Mouse (Mus musculus) right cerebral cortex, postnatal 25 days (tissue): ENCODE results near the gene Nudt19.
"Not testable (repeated sequence)": the region's sequence is repeated elsewhere in the genome, so short reads cannot be mapped to it uniquely, and the experiment has no call there.

Source experiments
- DNase-seq: peaks from one replicate; pipeline ENCODE4 v3.0.0; 2022

Nudt19 gene

GRCm38 (mm10) chr7:35556205-35556603, at the start of gene Nudt19:
Gene Nudt19 (minus strand): TSS chr7:35556304.
- no peak for DNase-seq

GRCm38 (mm10) chr7:35602766-35603165, 46.7 kb upstream of the Nudt19 start:
- DNase-seq = no peak

- no peak for DNase-seq
These were observed 45.0 kb upstream of the Nudt19 start for GRCm38 (mm10) chr7:35601106-35601505.

GRCm38 (mm10) chr7:35600031-35600430, 43.9 kb upstream of the Nudt19 start:
- no peak for DNase-seq

GRCm38 (mm10) chr7:35599492-35599891, 43.4 kb upstream of the Nudt19 start:
- DNase-seq = no peak

GRCm38 (mm10) chr7:35594311-35594710, 38.2 kb upstream of the Nudt19 start:
- DNase-seq = no peak

- DNase-seq = peak; percentile 50
These were observed 34.7 kb upstream of the Nudt19 start for GRCm38 (mm10) chr7:35590731-35591191.

- no peak for DNase-seq
These were observed 33.4 kb upstream of the Nudt19 start for GRCm38 (mm10) chr7:35589485-35589884.

- DNase-seq = no peak
These were observed 32.8 kb upstream of the Nudt19 start for GRCm38 (mm10) chr7:35588680-35589428.

- no peak for DNase-seq
These were observed 31.6 kb upstream of the Nudt19 start for GRCm38 (mm10) chr7:35587728-35588127.

- no peak for DNase-seq
These were observed 30.9 kb upstream of the Nudt19 start for GRCm38 (mm10) chr7:35586906-35587445.

GRCm38 (mm10) chr7:35586055-35586905, 30.2 kb upstream of the Nudt19 start, which contains the start of gene Ankrd27:
Gene Ankrd27 (plus strand): TSS chr7:35586244.
- DNase-seq = peak; percentile 94

GRCm38 (mm10) chr7:35585191-35586054, 29.3 kb upstream of the Nudt19 start, which contains the start of gene Rgs9bp:
Gene Rgs9bp (minus strand): TSS chr7:35585582.
- DNase-seq = no peak

- peak; percentile 35 for DNase-seq
These were observed 28.7 kb upstream of the Nudt19 start for GRCm38 (mm10) chr7:35584786-35585190.

GRCm38 (mm10) chr7:35584068-35584785, 28.1 kb upstream of the Nudt19 start:
- DNase-seq = no peak

- no peak for DNase-seq
These were observed 27.4 kb upstream of the Nudt19 start for GRCm38 (mm10) chr7:35583476-35584025.

- no peak for DNase-seq
These were observed 26.6 kb upstream of the Nudt19 start for GRCm38 (mm10) chr7:35582719-35583118.

- no peak for DNase-seq
These were observed 23.7 kb upstream of the Nudt19 start for GRCm38 (mm10) chr7:35579849-35580248.

- not testable (repeated sequence) for DNase-seq
These were observed 14.8 kb upstream of the Nudt19 start for GRCm38 (mm10) chr7:35570883-35571282.

- DNase-seq = not testable (repeated sequence)
These were observed 13.6 kb upstream of the Nudt19 start for GRCm38 (mm10) chr7:35569724-35570123.

GRCm38 (mm10) chr7:35565965-35566364, 9.9 kb upstream of the Nudt19 start:
- DNase-seq = not testable (repeated sequence)
